Mouse (Mus musculus): Measurements from ENCODE around the gene Bri3bp.

The Bri3bp gene

DNA sequence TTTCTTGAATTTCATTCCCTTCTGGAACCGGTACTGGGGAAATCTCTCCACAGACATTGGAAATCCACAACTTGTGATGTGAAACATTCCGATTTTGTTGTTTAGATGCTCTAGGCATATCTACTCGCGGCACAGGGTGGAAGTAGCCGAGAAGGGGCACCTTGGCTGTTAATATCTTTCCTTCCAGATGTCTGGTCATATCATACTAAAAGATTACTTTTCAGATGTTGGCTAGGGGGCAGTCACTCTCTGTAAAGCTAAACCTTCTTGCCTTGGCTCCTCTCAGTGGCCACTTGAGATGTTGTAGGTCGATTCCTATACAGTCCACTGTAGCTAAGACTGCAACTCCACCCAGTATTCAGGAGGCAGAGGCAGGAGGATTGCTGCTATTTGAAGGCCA lies 14.7 kb downstream of the Bri3bp start:
- DNase-seq (ENCODE audit: low spot score), result no peak

DNA sequence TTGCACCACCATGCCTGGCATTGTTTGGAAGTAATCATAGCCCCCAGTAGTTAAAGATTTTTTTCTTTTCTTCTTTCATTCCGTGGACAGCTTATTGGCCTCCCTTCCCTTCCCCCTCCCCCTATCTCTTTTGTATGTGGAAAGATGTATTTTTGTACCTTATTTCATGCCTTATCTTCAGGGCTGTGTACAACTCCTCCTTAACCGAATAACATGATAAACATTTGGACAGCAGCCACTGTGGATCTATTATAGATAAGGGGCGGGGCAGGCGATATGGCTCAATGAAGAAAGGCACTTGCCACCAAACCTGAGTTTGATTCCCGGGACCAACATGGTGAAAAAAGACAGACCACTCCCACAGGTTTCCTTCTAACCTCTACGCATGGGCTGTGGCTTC lies 16.2 kb downstream of the Bri3bp start:
- no peak for DNase-seq (ENCODE audit: low spot score)

DNA sequence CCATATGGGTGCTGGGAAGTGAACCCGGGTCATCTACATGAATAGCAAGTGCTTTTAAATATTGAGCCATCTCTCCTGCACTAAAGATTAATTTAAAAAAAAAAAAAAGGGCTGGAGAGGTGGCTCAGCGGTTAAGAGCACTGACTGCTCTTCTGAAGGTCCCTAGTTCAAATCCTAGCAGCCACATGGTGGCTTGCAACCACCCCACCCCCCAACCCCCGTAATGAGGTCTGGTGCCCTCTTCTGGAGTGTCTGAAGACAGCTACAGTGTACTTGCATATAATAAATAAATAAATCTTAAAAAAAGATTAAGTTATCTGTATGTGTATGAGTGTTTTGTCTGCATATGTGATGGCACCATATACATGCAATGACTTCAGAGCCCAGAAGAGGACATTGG lies 19.2 kb downstream of the Bri3bp start:
- no peak for DNase-seq (ENCODE audit: low spot score)

DNA sequence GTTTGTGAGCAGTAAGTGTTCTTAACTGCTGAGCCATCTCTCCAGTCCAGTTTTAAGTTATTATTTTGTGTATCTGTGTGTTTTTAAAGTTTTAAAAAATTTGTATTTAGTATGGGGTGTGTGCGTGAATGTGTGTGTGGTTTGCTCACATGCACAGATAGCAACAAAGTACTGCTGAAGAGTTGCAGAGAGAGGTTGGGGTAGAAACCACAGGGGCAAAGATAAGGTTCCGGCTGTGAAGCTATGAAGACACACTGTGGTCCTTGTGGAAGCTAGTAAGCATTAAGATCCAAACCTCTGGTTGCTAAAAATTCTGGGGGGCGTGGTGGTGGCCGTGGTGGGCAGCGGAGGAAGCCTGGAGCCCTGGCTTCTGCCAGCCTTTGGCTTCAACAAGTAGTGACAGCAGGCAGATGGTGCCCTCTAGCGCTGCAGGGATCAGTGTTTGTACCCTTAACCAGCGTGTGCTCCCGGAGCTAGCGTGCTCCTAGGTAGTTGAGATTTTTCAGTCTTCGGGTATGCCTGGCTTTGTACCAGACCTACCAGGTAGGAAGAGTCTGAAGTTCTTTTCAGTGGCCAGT lies 20.6 kb downstream of the Bri3bp start:
- DNase-seq (ENCODE audit: low spot score), result peak; percentile 38

DNA sequence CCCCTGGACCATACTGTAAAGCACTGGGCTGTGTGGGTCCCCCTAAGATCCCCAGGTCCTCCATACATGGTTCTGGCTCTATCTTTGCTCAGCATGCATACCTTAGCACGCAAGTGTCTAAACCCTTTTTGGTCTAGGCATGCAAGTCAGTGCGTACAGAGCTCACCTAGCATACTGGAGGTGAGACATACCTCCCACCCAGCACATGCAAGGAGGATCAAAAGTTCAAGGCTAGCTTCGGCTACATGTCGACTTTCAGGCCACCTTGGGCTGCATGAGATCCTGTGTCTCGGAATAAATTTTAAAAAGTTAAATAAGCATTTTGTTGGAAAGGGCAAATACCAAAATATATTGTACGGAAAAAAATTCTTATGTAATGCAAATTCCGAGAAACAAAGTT lies 23.8 kb downstream of the Bri3bp start:
- DNase-seq (ENCODE audit: low spot score), result no peak

DNA sequence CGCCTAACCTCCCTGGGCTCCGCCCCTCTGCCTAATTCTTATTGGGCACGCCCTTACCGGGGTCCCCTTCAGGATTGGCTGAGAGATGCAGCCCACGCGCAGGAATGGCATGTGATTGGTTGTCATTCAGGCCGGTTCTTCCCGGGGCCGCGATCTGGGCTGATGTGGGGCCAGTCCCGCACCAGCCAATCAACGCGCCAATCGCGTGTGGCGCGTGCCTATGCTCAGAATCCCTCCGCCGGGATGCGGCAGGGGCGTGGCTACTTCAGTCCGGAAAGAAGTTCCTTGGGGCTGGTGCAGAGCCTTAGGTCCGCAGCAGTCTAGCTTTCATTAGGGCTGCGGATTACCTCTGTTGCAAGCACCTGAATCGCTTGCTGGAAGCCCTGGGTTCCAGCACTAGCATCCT lies 24.3 kb downstream of the Bri3bp start:
- peak; percentile 99 for DNase-seq (ENCODE audit: low spot score)

DNA sequence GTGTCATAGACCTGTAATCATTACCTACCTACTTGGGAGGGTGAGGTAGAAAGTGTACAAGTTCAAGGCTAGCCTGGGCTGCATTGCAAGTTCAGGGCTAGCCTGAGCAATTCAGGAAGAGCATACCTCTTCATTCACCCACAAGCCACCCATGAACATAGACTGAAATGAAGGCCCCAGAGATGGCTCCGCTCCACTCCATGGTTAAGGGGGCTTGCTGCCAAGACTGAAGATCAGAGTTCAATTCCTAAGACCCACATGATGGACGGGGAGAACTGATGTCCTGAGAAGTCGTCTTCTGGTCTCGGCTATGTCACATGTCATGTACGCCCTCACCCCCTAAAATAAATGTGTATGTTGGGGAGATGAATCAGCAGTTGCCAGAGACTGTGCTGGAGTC lies 25.1 kb downstream of the Bri3bp start:
- DNase-seq (ENCODE audit: low spot score), result no peak

DNA sequence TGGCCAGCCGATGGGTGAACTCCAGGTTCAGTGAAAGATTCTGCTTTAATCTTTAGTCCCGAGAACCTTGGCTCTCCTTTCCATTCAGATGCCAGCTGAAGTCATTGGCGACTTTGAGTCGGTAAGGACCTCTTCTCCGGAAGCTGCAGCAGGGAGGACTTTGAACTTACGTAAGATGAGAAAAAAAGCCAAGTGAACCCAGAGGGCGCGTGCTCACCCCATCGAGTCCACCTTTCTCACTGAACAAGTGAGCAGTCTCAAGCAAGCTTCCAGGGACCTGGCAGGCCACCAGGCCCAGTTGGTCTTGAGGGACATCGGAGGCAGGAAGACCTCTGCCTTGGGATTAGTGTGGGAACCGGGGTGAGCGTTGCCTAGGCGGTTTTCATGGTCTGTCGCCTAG lies 25.9 kb downstream of the Bri3bp start:
- no peak for DNase-seq (ENCODE audit: low spot score)

DNA sequence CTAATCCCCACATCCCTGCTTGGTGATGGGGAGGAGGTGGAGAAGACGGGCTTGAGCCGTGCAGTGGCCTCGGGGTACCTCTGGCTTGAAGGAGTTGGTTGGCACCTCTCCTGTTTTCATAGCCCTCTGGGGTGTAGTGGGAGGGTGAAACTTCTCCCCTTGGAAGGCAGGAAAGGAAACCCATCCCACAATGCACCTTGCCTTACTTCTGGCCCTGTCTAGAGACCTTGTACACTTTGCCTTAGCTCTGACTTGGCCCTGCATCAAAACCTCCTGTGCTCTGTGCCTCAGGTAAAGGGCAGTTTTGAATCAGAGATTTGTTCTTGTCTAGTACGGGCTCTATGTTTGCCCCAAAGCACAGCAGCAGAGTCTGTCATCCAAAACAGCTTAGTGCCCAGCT lies 29.3 kb downstream of the Bri3bp start:
- DNase-seq (ENCODE audit: low spot score), result no peak

DNA sequence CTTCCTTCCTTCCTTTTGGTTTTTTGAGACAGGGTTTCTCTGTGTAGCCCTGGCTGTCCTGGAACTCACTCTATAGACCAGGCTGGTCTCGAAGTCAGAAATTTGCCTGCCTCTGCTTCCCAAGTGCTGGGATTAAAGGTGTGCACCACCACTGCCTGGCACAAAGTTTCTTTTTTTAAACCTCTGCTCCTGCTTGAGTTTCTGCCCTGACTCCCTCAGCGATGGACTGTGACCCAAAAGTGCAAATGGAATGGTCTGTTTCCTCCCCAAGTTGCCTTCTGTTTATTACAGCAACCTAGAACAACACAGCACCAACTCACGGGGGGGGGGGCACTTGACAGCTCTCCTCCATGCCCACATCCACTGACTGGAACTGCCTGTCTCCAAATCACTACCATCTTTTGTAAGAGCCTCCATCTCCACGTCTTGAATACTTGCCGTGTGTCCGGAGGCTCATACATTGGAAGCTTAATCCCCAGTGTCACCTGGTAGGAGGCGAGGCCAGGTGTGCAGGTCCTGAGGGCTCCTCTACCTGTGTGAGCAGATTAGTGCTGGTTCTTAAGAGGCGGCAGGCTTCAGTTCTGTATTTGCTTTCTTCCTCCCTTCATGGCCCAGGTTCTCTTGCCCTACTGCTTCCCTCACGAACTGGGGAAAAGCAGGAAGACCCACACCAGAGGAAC lies 31.6 kb downstream of the Bri3bp start:
- DNase-seq (ENCODE audit: low spot score), result no peak

DNA sequence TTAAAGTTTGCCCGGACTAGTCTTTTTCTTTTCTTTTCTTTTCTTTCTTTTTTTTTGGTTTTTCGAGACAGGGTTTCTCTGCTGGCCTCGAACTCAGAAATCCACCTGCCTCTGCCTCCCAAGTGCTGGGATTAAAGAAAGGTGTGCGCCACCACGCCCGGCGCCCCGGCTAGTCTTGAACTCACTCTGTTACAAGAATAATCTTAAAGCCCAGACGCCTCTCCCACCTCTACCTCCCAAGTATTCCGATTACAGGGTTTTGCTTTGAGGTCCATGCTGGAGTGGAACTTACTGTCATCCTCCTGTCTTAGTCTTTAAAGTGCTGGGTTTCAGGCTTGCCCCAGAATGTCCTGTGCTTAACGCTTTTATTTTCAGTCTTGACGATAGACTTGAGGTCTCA lies 33.7 kb downstream of the Bri3bp start:
- no peak for DNase-seq (ENCODE audit: low spot score)

DNA sequence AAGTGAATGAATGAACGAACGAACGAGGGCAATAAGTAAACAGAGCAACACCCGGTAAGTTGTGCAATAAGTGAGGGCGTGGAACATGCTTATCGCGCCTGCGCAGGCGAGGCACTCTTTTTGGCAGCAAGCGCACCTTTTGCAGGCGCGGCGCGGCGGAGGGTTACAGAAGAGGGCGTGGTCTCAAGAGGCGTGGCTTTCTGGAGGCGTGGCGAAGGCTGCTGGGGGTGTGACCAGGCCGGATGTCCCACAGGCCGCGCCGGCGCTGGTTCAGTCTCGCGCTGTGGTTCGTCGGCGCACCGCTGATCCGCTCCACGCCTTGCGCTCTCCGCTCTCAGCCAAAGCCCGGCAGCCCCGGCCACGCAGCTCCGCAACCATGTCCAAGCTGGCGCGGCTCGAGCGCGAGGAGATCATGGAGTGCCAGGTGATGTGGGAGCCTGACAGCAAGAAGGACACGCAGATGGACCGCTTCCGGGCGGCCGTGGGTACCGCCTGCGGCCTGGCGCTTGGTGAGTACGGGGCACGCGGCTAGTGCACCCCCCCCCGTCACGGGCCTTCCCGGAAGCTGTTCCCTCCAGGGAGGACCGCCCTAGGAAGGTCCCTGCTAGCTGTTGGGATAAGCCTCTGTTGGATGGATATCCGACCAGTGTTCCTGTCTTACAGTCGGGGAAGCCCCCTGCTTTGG lies 34.4 kb downstream of the Bri3bp start, which contains the start of gene Aacs:
Aacs (plus strand) TSS at position 214 of the 685 bp plus-strand sequence.
- DNase-seq (ENCODE audit: low spot score), result peak; percentile 98

DNA sequence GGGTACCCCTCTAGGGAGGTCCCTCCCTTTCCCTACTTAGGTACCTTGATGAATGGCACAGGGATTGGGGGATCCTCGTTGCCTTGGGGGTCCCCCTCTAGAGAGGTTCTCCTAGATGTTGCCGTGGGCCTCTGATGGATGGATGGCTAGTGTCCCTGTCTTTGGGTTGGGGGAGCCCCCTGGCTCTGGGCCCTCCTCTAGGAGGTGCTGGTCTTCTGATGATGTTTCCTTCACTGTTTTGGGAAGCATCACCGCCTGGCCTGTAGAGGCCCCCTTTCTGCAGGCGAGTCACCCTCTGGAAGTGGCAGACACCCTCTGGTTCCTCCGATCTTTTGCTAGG lies 34.9 kb downstream of the Bri3bp start:
- peak; percentile 18 for DNase-seq (ENCODE audit: low spot score)

DNA sequence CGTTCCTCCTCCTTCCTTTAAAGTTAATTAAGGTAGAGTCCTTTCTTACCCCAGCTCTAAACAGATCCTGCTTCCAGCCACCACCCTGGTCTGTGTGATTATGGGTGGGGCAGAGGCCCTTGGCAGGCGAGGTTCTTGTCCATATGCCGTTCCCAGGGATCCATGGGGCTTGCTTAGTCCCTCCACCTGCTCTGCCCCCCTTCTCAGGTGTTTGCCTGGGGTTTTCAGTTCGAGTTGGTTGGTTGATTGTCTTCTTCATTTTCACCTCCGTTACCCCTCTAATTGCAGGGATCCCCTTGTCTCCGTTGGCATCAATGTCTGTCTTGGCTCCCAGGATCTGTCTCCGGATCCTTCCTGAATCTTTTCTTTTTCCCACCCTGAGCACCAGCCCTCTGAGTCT lies 35.4 kb downstream of the Bri3bp start:
- DNase-seq (ENCODE audit: low spot score), result no peak

DNA sequence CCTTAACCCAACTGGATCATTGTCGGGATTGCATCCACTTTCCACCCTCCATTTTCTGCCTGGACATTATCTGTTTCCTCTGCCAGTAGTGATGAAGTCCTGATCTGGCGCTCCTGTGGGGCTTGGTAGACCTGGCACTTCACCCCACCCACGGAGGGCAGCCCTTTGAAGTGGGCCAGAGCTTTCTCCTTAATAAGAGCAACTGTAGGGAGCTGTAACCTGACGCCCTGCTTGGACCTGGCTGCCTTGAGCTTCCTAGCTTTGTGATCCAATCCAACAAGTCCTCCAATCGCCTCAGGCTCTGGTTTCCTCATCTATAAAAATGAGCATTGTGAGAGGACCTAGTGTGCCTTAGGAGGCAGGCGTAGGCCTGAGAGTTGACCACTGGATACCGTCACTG lies 36.2 kb downstream of the Bri3bp start:
- DNase-seq (ENCODE audit: low spot score), result no peak

DNA sequence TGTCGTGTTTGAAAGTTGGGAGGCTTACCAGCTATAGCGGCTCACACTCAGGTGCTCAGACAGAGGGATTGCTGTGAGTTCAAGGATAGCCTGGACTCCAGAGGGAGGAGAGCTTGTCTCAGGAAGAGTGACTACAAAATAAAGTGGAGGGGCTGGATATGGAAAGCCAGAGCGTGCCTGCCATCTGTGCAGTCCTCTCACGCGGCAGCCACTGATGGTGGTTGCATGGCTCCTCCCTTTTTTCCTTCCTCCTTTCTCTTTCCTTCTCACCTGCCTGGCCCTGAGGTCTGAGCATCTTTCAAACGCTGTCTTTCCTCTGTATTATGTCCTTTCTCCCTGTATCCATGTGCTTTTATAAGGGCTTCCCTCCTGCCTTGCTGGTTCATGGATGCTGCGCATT lies 36.7 kb downstream of the Bri3bp start:
- no peak for DNase-seq (ENCODE audit: low spot score)

DNA sequence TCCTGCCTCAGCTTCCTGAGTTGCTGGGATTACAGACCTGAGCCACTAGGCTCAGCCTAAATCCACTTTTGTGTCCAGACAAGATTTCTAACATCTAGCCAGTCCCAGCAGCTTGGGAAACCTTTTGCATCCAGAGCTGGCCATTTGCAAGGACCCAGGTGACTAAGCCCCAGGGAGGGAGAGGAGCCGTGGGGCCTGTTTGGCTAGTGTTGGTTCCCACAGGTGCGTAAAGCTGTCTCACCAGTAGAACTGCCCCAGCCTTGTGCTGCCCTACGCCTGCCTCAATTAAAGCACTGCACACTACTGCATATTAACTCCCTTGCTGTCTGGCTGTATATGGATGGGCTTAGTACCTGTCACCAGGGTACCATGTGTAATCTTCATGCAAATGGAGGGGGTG lies 38.0 kb downstream of the Bri3bp start:
- no peak for DNase-seq (ENCODE audit: low spot score)

DNA sequence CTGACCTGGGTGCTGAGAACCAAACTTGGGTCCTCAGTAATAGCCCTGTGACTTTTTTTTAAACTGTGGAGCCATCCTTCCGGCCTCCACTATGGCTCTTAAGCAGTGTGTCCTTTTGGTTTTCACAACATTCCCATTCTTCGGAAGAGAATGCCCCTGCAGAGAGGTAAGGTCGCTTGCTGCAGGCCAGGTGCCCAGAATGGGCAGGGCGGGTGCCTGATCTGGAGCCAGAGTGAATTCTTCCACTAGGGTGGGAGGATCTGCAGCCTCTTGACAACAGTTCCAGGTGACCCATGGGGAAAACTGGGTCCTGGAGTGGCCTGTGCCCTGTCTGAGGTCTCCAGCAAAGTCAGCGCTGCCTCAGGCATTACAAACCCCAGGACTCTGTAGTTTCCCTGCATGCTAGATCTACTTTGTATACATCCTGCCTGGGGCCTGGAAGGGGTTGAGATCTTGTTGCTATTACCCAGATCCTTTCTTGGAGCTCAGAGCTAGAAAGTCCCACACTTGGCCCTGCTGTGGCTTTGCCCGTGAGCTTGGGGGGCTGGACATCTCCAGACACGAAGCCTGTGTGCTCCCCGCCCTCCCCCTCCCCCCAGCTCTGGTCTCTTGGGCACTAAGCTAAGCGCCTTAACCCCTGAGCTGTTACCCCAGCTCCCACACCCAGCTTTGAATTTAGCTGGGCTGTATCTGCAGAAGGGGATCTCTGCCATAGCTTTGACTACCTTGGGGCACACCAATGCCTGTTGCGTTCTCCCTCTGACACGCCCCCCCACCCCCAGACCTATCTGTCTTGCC lies 39.3 kb downstream of the Bri3bp start:
- no peak for DNase-seq (ENCODE audit: low spot score)

DNA sequence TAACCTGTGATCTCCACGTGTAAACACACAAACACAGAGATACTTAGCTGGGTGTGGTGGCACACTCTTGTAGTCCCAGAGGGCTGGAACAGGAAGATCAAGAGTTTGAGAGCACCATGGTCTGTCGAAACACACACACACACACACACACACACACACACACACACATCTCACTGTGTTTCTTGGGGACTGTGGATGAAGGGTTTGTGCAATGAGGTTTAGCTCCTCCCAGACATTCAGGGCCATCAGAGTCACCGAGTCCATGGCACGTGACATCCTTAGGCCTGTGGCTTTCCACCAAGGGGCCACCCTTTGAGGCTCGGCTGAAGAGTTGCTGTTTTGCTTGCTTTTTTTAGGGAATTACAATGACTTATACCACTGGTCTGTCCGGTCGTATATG lies 41.1 kb downstream of the Bri3bp start:
- DNase-seq (ENCODE audit: low spot score), result no peak

DNA sequence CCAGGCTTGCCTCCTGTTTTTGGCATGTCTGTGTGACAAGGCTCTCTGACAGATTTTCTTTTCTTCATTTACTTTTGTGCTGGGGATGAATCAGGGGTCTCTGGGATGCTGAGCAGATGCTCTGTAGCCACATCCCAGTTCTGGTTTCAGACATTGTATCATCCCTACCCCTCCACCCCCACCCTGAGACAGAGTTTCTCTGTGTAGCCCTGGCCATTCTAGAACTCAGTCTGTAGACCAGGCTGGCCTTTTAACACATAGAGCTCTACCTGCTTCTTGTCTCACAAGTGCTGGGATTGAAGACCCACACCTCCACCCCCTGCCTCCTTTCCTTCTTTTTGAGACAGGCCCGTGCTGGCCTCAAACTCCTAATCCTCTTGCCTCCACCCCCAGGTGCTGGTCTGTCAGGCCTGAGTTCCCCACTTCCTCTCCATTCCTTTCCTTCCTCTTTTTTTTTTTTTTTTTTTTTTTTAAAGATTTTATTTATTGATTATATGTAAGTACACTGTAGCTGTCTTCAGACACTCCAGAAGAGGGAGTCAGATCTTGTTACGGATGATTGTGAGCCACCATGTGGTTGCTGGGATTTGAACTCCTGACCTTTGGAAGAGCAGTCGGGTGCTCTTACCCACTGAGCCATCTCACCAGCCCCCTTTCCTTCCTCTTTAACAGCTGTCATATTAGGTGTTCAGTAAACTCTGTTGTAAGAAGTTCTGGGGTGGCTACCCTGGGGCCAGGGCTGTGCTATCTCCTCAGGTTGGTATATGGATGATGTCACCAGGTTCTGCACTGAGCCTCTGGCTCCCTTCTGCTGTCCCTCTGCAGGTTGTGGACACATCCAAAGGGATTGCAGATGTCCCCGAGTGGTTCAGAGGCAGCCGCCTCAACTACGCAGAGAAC lies 42.6 kb downstream of the Bri3bp start:
- DNase-seq (ENCODE audit: low spot score), result no peak

DNA sequence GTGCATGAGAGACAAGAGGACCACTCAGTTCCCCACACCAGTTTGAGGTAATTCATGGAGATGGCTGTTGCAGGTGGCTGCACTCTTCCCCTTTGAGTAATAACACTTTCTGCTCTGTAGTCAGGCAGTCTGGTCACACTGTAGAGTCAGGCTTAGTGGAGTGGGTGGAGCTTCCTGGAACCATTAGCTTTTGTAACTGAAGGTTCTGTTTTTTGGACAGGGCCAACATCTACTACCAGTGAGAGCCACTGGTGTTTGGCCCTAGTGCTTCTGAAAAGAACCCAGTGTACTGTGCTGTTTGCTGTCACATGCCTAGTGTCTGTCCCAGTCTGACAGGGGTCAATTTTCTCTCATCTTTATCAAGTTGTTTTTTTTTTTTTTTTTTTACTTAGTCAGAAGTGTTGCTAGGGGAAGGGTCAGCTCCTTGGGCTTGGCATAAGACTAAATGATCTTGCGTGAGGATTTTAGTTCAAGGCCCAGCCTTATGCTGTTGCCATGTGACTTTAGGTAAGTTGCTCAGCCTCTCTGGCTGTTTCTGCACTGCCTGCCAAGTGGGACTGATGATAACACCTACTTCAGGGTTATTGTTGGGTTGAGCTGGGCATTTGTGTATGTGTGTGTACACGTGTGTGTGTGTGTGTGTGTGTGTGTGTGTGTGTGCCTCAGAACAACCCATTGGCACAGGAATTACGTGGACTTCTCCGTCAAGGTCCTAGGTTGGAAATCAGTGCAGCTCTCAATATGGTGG lies 43.8 kb downstream of the Bri3bp start:
- no peak for DNase-seq (ENCODE audit: low spot score)
